Mouse (Mus musculus) layer of hippocampus, postnatal 25 days (tissue): Measurements from ENCODE around the gene Olfr1493-ps1. TPM values are rescaled to one million over a fixed set of nuclear protein-coding genes. Genes with fewer than 3 reads are reported as not detected.

Experiments
- DNase-seq, 2 experiments: peaks; one replicate each; pipeline ENCODE4 v3.0.0; 2022; ENCODE audit warnings: mixed read lengths in 2 of 2, low spot score in 1 of 2; ENCODE audit errors: extremely low spot score in 1 of 2
- total RNA-seq, 2 experiments: library from RNA; stranded (reverse); gene quantifications; 2 replicates each; pipeline ENCODE4 v1.2.3; 2021

Gene Olfr1493-ps1
- not detected for total RNA-seq

DNA sequence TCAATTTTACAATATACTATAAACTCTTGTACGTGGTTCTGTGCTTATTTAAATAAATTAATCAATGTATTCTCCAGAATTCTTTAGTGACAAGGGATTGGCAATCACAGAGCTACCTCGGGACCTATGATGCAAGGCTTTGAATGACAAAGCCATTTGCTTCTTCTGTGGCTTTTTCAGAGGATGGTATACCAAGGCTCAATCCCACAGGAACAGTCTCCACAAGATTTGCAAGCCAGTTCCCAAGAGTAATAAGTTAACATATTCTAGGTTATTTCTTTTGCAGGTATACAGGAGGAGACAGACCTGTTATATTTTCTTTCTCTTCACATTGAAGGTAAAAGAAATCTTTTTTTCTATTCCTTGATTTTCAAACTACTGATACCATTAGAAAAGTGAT lies at the start of gene Olfr1493-ps1:
Olfr1493-ps1 (plus strand) TSS at position 301 of the 400 bp plus-strand sequence.
- no peak for DNase-seq

DNA sequence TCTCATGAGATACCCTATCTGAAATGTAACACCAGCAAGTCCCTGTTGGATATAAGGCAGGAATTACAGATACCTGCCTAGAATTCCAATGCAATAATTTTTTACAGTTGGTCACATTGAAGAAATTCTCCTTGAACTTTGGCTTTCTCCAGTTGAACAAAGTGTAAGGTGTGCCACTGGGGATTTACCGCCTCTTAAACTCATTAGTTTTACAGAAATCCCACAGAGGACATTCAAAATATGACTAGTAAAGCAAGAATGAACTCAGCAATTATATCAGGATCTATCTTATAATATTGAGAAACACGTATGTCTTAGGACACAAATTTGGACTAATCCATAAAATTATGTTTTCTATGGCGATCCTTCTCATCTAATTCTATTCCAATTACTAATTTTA lies 26.1 kb upstream of the Olfr1493-ps1 start, which contains the start of gene Olfr1491:
Olfr1491 (plus strand) TSS at position 301 of the 400 bp plus-strand sequence.
- DNase-seq, result no peak

DNA sequence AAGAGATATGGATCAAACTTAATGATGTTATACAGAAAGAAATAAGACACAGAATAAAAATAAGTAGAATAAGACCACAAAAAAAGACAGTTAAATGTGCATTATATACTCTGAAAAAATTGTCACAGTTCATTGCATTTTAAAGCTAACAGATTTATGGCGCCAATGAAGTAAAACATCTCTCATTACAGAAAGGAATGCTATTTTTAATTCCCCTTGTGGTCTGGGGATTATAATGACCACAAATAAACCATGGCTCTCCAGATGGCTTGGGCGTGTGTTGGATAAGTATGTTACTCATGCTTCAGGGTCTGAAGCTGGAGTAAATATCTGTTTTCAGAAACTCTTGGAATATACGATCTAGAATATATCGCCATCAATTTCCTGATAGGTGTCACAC lies 16.4 kb downstream of the Olfr1493-ps1 start, which contains the start of gene Olfr1494:
Olfr1494 (plus strand) TSS at position 301 of the 400 bp plus-strand sequence.
- DNase-seq, result no peak

DNA sequence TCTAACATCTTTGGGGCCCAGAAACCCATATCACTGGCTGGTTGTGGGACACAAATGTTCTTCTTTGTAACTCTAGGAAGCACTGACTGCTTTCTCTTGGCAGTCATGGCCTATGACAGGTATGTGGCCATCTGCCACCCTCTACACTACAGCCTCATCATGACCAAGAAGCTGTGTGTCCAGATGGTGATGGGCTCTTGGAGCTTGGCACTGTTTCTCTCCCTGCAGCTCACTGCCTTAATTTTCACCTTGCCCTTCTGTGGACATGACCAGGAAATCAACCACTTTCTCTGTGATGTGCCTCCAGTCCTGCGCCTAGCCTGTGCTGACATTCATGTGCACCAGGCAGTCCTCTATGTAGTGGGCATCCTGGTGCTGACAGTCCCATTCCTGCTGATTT lies 26.3 kb downstream of the Olfr1493-ps1 start:
- no peak for DNase-seq

DNA sequence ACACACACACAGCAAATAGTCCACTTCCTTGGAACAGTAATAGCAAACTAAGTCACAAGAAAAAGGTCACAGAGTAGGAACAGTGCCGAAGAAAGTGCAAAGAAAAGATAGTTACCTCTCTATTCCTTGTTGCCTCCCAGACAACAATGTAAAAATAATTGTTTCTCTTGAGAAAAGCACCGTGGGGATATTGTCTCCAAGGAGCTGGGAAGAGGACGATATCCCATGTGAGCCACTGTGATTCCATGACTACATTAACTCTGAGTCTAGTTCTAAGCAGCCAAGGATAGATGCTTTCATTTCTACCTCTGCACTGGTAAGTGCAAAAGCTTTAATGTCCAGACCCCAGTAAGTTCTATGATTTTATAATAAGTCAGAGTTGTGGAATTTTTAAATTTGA lies 41.2 kb downstream of the Olfr1493-ps1 start, which contains the start of gene Olfr1495:
Olfr1495 (plus strand) TSS at position 301 of the 400 bp plus-strand sequence.
- no peak for DNase-seq

DNA sequence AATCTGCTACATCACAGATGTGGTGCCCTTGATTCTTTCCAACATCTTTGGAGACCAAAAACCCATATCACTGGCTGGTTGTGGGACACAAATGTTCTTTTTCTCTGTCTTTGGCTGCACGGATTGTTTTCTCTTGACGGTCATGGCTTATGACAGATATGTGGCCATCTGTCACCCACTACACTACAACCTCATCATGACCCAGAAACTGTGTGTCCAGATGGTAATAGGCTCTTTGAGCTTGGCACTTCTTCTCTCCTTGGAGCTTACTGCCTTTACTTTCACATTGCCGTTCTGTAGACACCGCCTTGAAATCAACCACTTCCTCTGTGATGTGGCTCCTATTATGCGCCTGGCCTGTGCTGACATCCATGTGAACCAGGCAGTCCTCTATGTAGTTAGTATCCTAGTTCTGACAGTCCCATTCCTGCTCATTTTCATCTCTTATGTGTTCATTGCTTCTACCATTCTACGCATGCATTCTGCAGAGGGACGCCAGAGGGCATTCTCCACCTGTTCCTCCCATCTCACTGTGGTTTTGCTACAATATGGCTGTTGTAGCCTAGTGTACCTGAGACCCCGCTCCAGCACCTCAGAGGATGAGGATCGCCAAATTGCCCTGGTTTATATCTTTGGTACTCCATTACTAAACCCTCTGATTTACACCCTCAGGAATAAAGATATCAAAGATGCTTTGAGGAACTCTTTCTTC lies 45.6 kb downstream of the Olfr1493-ps1 start:
- no peak for DNase-seq

DNA sequence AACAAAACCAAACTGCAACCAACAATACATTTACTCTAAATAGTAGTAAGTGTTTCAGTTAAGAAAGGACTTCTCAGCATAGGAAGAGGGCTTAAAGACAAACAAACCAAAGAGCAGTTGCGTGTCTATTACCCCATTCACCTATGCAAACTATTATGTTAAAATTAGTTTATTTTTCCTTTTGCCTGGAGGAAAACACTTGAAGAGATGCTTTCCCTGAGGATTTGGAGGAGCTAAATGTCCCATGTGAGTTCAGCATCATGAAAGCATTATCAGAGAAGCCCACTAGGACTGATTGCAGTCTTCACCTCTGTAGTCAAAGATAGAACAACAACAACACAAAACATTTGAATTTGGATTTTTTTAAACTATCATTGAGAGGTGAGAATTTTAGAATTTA lies 54.5 kb downstream of the Olfr1493-ps1 start, which contains the start of gene Olfr1496:
Olfr1496 (plus strand) TSS at position 301 of the 400 bp plus-strand sequence.
- no peak for DNase-seq

Other genes starting within 250 kb of the Olfr1493-ps1 start
- not detected for gene Olfr1475, start 243.1 kb upstream of the Olfr1493-ps1 start, total RNA-seq
- not detected for gene Olfr1477, start 222.7 kb upstream of the Olfr1493-ps1 start, total RNA-seq
- not detected for gene Olfr1480, start 195.4 kb upstream of the Olfr1493-ps1 start, total RNA-seq
- gene Olfr1484, start 139.8 kb upstream of the Olfr1493-ps1 start, total RNA-seq, result not detected
- gene Olfr1487, start 105.9 kb upstream of the Olfr1493-ps1 start, total RNA-seq, result not detected
- not detected for gene Olfr1489, start 91.7 kb upstream of the Olfr1493-ps1 start, total RNA-seq
- gene Olfr1490, start 72.2 kb upstream of the Olfr1493-ps1 start, total RNA-seq, result not detected
- gene Olfr1491, start 26.0 kb upstream of the Olfr1493-ps1 start, total RNA-seq, result not detected
- not detected for gene Olfr1494, start 16.4 kb downstream of the Olfr1493-ps1 start, total RNA-seq
- not detected for gene Olfr1495, start 41.3 kb downstream of the Olfr1493-ps1 start, total RNA-seq
- not detected for gene Olfr1496, start 54.6 kb downstream of the Olfr1493-ps1 start, total RNA-seq
- not detected for gene Olfr1497, start 74.9 kb downstream of the Olfr1493-ps1 start, total RNA-seq
- gene Olfr1499, start 96.2 kb downstream of the Olfr1493-ps1 start, total RNA-seq, result not detected
- gene Olfr1500, start 107.2 kb downstream of the Olfr1493-ps1 start, total RNA-seq, result not detected
- gene Olfr1501, start 127.4 kb downstream of the Olfr1493-ps1 start, total RNA-seq, result not detected
- not detected for gene Olfr1502, start 138.5 kb downstream of the Olfr1493-ps1 start, total RNA-seq
- not detected for gene Olfr1504, start 174.7 kb downstream of the Olfr1493-ps1 start, total RNA-seq
- not detected for gene Olfr1505, start 190.3 kb downstream of the Olfr1493-ps1 start, total RNA-seq